Mouse (Mus musculus) embryonic stem cell, embryonic (primary cell): ENCODE data around the gene Nup205.

Source experiments
- CTCF ChIA-PET, 4 experiments: fragments of 300-600 bp in 2 of 4; fragments of 350-600 bp in 2 of 4; sonication (Branson Sonifier 250); formaldehyde crosslinking; loops; one replicate each; lab custom pipeline; 2022; ENCODE audit warnings: inconsistent platforms in 2 of 4; lab: Charles Lee
- POLR2A ChIA-PET, 4 experiments: fragments of 300-600 bp in 2 of 4; fragments of 350-600 bp in 2 of 4; sonication (Branson Sonifier 250); formaldehyde crosslinking; loops; one replicate each; lab custom pipeline; 2022; ENCODE audit warnings: antibody characterized with exemption in 4 of 4, inconsistent platforms in 1 of 4; lab: Charles Lee

Gene Nup205

DNA sequence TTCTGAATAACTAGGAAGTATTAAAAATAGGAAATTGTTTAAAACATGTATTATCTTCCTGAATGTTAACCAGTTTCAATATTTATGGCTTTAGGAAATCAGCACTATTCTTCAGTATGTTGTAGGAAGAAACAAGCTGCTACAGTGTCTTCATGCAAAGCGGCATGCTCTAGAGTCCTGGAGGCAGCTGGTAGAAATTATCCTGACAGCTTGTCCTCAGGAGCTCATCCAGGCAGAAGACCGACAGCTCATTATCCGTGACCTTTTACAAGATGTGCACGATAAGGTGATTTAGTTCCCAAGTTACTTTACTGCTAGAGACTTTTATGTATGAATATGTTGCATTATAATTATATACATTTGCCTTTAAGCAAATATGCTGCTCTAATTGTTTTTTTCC, 48.5 kb downstream of the Nup205 start:
- POLR2A ChIA-PET: interaction anchor here in 3 of 4 experiments (0.7 to 7.6 kb wide), 8 partner anchors 9 to 922 kb away, joined by 4 to 47 read pairs (median 5); no protein-coding TSS in a partner anchor
- CTCF ChIA-PET: interaction anchor here in 1 of 4 experiments (0.8 kb wide), 1 partner anchor 20 kb away, joined by 4 read pairs; no protein-coding TSS in a partner anchor

DNA sequence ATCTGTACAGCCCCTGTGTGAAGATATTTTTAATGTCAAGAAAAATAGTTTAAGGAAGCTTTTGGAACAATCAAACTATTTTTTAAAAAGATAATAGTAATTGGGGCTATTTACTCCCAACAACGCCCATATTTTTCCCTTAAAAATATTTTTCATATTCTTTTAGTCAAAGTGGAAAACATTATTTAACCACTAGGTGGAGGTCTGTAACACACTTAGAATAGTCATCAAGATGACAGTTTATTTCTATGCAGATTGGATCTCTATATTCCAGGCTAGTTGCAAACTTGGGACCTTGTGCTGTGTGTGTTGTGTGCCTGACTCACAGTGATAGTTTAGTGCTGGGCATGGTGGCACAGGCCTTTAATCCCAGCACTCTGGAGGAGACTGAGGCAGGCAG, 52.2 kb downstream of the Nup205 start:
- ChIA-PET CTCF (no interaction called here), POLR2A (no interaction called here)

DNA sequence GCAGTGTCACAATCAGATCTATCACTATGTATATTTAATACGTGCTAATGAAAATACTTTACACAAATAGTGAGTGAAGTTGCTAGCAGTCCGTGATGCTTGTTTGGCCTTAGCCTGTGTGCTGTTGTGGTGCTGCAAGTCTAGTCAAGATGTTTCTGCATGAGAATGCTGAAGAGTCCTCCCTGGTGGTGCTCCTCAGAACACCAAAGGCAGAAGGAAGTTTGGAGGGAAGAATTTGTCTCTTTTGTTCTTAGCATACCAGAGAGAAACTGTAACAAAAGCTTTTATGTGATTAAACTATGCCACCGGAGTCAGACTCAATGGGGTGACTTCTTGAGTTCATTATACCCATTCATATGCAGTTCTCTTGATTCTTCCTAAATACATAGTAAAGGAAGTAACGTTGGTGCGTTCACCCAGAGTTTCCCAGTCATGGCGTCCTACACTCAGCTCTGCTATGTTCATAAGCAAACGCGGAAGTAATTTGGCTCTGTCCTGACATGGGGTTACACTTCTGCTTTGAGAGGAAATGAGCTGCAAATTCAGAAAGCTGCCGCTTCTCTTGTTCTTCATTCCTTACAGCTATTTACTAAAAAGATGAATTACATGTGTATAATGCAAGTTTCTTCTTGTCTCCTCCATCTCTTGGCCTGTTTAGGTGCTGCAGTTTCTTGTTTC, 59.0 kb downstream of the Nup205 start:
- ChIA-PET POLR2A (interaction anchor here (0.5 to 5.4 kb wide), 20 partner anchors 9 to 331 kb away, joined by 3 to 47 read pairs (median 4); partner anchors contain the start of genes Nup205 (in 2 of the 4) and Cnot4 (in 1 of the 4)), CTCF (interaction anchor here in 3 of 4 experiments (0.5 to 1.3 kb wide), 6 partner anchors 8 to 54 kb away, joined by 3 to 5 read pairs (median 4); no protein-coding TSS in a partner anchor)

DNA sequence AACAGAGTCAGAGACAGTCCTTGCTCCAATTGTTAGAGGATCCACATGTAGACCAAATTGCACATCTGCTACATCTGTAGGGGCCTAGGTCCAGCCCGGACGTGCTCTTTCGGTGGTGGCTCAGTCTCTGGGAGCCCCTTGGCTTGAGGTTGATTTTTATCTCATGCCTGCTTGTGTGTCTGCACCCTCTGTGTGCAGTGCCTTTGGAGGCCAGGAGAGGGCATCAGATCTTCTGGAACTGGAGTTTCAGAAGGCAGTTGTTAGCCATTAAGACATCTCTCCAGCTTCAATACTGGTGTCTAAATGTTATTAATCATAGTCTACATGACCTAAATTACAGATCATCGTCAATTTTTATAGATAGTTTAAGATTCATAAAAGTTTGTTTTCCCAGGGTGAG, 66.0 kb downstream of the Nup205 start:
- ChIA-PET POLR2A (interaction anchor here in 2 of 4 experiments (0.6 to 2.1 kb wide), 8 partner anchors 8 to 65 kb away, joined by 3 to 6 read pairs (median 3); no protein-coding TSS in a partner anchor), CTCF (interaction anchor here in 3 of 4 experiments (0.6 to 2.1 kb wide), 7 partner anchors 9 to 136 kb away, joined by 3 to 8 read pairs (median 4); partner anchors contain the start of gene Nup205 (in 1 of the 3))

DNA sequence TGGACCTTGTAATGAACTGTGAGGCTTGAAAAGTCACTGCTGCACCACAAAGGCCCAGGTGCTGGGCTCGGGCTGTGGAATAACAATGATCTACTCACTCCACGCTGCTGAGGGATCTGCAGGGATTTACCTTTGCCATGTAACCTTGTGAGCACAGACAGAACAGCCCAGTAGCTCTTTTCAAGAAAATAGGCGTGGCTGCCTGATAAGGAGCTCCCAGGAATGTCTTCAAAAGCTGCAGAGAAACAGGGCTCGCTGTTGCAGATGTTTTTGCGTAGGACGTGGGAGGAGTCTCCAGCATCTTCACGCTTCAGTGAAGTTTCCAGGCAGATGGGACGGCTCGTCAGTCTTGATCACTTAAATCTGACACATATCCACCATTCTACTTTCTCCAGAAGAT, 66.8 kb downstream of the Nup205 start:
- POLR2A ChIA-PET: interaction anchor here in 2 of 4 experiments (1.0 to 1.4 kb wide), 4 partner anchors 8 to 50 kb away, joined by 3 to 4 read pairs (median 4); no protein-coding TSS in a partner anchor

DNA sequence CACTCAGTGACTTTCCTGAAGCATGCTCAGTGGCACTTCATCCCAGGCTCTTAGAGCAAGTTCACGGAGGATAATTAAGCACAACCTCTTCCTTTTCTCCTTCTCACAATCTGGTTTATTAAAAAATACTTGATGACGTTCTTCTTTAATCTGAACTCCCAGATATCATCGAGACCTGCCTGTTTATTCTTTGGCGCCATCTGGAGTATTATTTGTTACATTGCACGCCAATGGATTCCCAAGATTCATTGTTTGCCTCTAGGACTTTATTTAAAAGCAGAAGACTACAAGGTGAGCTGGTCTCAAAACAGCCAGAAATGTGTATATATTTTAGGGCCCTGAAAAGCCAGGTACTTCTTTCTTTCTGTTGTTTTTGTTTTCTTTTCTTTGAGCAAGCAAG, 67.9 kb downstream of the Nup205 start:
- ChIA-PET CTCF (interaction anchor here in 2 of 4 experiments (0.5 to 2.1 kb wide), 9 partner anchors 8 to 625 kb away, joined by 3 to 6 read pairs (median 4); no protein-coding TSS in a partner anchor), POLR2A (interaction anchor here (0.6 to 2.3 kb wide), 6 partner anchors 7 to 107 kb away, joined by 3 to 12 read pairs (median 4); no protein-coding TSS in a partner anchor)

More for the DNA sequence above, 66.8 kb downstream of the Nup205 start:
- CTCF ChIA-PET: interaction anchor here in 3 of 4 experiments (0.8 to 2.1 kb wide), 7 partner anchors 8 to 136 kb away, joined by 3 to 8 read pairs (median 4); no protein-coding TSS in a partner anchor

DNA sequence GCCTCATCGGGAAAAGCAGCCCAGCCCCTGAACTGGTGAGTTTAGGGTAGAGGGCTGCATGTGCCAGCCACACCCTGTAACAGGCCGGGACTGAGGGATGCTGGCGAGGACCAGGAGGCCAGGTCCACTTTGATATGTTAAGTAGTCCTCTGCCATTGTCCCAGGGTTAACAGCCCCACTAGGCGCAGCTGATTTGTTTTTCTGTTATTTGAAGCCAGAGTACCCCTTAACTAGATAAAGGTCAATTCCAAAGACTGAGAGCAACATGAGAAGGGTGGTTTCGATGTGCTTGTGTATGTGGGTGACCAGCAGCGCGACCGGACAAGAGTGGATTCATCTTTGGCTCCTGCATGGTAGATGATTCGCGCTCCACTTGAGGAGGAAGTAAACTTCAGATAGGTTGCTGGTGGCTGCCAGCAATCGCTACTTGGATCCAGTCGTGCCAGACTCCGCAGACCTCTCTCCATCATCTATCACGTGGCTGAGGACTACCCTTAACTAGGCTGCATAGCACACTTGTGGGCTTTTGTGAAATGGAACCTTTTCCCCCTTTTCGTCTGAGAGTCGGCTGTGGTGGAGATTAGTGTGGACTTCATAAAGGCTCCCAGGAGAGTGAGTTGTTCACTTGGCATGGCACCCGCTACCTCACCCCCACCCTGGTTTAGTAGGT, 74.7 kb downstream of the Nup205 start:
- ChIA-PET CTCF (interaction anchor here in 2 of 4 experiments (0.8 to 2.3 kb wide), 4 partner anchors 8 to 82 kb away, joined by 3 to 8 read pairs (median 6); no protein-coding TSS in a partner anchor), POLR2A (interaction anchor here in 3 of 4 experiments (0.6 to 3.2 kb wide), 16 partner anchors 8 to 1903 kb away, joined by 3 to 19 read pairs (median 4); partner anchors contain the start of gene Nup205 (in 1 of the 3))

DNA sequence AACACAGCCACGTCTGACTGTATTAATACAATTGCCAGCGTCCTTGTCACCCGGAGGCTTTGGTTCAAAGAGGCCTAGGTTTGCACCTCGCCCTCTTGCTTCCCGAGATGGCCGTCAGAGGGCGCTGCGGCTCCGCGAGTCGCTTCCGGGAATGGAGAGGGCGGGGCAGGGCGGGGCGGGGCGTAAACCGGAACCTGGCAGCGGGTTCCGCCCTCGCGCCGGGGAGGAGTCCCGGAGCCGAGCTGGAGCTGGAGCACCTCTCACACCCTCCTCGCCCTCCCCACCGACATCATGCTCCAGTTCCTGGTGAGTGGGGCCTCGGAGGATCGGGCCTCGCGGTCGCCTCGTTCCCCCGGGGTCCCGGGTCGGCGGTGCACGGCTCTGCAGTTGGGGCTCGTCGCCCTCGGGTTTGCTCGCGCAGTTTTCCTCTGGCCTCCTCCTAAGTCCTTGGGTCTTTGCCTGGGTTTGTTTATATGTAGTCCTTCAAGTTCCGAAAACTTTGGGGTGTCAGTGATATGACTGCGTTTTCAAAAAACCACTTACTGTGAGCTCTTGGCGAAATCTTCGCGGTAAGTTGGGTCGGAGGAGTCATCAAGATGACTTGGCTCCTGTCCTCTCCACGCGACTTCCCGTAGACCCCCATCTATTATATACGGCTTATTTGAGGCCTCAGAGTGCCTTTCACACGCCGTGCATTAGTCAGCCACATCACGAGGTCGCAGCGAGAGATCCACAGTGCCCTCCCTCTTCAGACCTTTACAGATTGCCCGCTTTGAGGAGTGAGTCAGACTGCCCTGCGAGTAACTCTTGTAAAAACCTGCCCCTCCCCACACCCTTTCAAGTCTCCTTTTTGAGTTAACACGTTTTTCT, 75.5 kb downstream of the Nup205 start:
- ChIA-PET CTCF (interaction anchor here in 2 of 4 experiments (0.7 to 2.3 kb wide), 5 partner anchors 9 to 127 kb away, joined by 5 to 8 read pairs (median 6); no protein-coding TSS in a partner anchor), POLR2A (interaction anchor here in 2 of 4 experiments (0.8 to 3.2 kb wide), 13 partner anchors 8 to 126 kb away, joined by 3 to 19 read pairs (median 4); no protein-coding TSS in a partner anchor)

DNA sequence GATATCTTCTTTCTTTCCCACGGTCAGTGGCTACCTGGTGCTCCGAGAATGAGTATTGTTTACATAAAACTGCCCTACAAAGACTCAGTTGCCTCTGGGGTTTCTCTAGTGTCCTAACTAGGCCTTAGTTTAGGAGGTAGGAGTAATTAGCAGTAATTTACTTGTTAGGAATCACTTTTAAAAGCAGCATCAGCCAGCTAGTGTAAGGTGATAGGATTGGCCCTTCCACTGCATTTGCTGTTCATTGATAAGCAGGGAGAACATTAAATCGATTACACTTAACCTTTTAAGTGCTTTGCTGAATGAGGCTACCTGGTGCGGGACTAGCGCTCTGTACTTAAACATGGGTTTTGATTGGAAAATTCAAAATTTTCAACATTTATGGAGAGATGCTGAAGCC, 76.3 kb downstream of the Nup205 start:
- CTCF ChIA-PET: interaction anchor here in 2 of 4 experiments (0.9 to 2.3 kb wide), 3 partner anchors 9 to 126 kb away, joined by 4 to 6 read pairs (median 6); no protein-coding TSS in a partner anchor
- POLR2A ChIA-PET: interaction anchor here in 2 of 4 experiments (1.1 to 5.0 kb wide), 6 partner anchors 8 to 61 kb away, joined by 3 to 30 read pairs (median 9); no protein-coding TSS in a partner anchor

DNA sequence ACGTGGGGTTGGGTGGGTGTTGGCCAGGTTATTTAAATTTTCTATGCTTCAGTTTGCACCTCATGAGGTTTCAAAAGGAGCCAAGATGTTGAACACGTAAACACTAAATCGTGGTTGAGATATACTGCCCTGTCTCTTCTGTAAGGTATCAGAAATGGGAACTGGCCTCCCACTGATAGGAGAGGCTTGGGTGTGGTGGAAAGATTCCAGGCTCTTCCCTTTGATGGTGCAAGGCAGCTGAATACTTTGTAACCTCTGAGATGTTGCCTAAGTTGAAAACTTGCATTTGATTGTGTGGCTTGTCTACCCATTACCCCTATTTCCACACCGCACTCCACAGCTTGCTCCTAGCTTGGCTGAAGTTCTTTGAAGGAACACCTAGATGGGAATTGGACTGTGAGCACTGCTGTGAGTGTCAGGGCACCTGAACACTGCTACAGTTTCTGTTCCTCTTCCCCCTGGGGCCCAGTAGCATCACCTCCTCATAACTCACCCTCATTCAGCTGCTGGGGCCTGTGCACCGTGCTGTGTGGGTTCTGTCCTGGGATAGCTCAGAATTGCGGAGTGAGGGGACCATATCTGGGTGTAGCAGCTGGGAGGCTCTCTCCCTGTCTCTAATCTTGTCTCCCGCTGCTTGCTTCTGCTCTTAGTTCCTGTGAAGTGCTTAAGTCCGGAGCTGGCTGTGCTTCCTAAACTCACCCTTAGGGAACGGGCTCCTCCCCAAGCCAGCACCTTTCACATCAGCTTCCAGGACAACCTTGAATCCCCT, 77.1 kb downstream of the Nup205 start:
- CTCF ChIA-PET: interaction anchor here in 3 of 4 experiments (0.6 to 2.3 kb wide), 5 partner anchors 10 to 1958 kb away, joined by 3 to 6 read pairs (median 4); no protein-coding TSS in a partner anchor
- POLR2A ChIA-PET: interaction anchor here in 3 of 4 experiments (0.6 to 5.0 kb wide), 9 partner anchors 9 to 99 kb away, joined by 3 to 30 read pairs (median 4); no protein-coding TSS in a partner anchor

DNA sequence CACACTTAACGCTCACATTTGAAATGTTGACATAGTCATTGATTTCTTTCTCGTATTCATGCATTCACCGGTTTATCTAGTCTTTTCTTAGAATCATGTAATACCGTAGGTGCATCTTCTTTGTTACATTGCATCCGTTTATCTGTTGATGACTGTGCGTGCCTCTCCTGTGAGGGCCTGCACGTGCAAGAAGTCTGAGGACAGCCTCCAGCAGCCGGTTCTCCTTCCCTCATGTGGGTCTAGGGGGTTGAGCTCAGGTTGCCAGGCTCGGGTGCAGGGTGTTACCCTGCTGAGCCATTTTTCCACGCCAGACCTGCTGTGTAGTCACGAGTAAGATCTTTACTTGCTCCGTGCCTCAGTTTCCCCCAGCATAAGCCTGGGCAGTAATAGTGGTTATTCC, 77.8 kb downstream of the Nup205 start:
- ChIA-PET POLR2A (interaction anchor here in 2 of 4 experiments (0.6 to 5.0 kb wide), 8 partner anchors 11 to 99 kb away, joined by 3 to 30 read pairs (median 4); no protein-coding TSS in a partner anchor), CTCF (interaction anchor here in 3 of 4 experiments (0.6 to 1.5 kb wide), 4 partner anchors 14 to 1958 kb away, joined by 3 to 4 read pairs (median 4); no protein-coding TSS in a partner anchor)

DNA sequence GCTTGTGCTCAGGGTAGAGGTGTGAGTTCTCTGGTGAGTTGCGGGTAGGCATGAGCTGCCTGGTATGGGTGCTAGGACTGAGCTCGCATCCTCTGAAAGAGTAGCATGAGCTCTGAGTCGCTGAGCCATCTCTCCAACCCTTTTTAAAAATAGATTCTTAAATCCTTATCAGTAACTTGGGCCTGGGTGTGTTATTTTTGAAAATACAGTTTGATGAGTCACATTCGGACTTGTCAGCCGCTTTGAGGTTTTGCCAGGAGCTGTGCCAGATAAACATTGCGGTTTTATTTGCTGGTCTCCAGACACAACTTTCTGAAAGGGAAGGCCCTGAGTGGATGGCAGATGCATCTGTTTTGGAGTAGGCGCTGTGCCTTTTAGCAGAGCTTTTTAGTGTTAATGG, 79.5 kb downstream of the Nup205 start:
- ChIA-PET CTCF (interaction anchor here in 1 of 4 experiments (0.7 kb wide), 1 partner anchor 126 kb away, joined by 3 read pairs; no protein-coding TSS in a partner anchor), POLR2A (interaction anchor here in 3 of 4 experiments (1.0 to 5.0 kb wide), 4 partner anchors 12 to 21 kb away, joined by 3 to 30 read pairs (median 3); no protein-coding TSS in a partner anchor)

DNA sequence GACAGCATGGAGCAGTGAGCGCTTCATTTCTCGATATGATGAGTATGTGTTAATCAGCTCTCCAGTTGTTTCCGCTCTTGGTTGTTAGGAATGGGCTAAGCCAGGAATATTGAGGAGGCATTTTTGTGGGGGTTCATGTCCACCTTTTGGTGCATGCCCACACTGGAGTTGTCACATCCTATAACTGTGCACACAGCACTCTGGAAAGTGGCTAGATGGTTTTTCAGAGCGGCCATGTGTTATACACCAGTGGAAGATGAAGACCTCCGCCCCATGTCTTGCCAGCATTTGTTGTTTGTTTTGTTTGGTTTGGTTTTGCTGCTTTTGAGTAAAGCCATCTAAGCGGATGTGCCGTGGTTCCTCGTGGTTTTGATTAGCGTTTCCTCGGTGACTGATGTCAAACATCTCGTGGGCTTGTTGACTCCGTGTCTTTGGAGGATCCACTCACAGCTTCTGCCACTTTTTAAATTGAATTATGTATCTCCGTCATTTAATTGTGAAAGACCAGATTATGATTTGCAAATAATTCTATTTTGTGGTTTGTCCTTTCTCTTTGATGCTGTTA, 80.5 kb downstream of the Nup205 start:
- POLR2A ChIA-PET: interaction anchor here in 3 of 4 experiments (0.5 to 5.0 kb wide), 4 partner anchors 11 to 56 kb away, joined by 4 to 30 read pairs (median 15); no protein-coding TSS in a partner anchor
- CTCF ChIA-PET: interaction anchor here in 2 of 4 experiments (0.6 to 1.7 kb wide), 2 partner anchors 110 to 119 kb away, joined by 3 to 7 read pairs; no protein-coding TSS in a partner anchor

DNA sequence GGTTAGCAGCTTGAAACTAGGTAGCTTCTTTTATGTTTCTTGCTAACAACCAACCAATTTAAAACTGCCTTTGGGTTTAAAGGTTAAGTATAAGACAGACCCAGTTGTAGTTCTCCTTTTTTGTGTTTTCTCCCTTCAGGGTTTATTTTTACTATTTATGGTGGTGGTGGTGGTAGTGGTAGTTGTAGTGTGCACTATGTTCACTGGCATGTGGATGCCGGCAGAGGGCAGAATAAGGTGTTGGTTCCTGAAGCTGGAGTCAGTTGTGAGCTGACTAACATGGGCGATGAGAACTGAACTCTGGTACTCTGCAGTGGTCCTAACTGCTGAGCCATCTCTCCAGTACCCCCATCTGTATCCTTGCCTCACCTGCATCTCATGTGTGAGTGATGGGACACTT, 81.7 kb downstream of the Nup205 start:
- POLR2A ChIA-PET: interaction anchor here in 3 of 4 experiments (0.6 to 3.9 kb wide), 8 partner anchors 10 to 575 kb away, joined by 3 to 23 read pairs (median 4); no protein-coding TSS in a partner anchor
- CTCF ChIA-PET: interaction anchor here (0.6 to 2.1 kb wide), 22 partner anchors 9 to 762 kb away, joined by 3 to 11 read pairs (median 4); no protein-coding TSS in a partner anchor

DNA sequence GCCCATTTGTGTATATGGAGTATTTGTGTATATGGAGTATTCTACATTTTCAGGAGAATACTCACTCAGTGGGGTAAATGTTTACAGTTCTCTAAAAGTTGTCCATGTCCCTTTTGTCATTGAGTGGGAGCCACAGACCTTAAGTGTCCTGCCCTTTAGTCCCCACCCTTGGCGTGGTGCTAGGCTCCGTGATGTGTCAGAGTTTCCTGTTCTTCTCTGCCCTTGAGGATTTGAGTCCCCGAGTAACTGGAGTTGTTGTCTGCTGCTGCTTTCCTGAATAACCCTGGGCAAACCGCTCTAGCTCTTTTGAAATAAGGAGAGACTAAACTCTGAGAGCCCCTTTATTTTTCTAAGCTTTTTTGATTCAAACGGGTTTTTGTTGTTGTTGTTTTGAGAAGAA, 82.3 kb downstream of the Nup205 start:
- CTCF ChIA-PET: interaction anchor here (0.6 to 2.1 kb wide), 23 partner anchors 8 to 761 kb away, joined by 3 to 11 read pairs (median 4); no protein-coding TSS in a partner anchor
- POLR2A ChIA-PET: interaction anchor here in 2 of 4 experiments (0.6 to 3.9 kb wide), 7 partner anchors 10 to 170 kb away, joined by 3 to 23 read pairs (median 3); no protein-coding TSS in a partner anchor
